Mouse (Mus musculus): Measurements from ENCODE around the gene Prss28.

Gene Prss28

GRCm38 (mm10) chr17:25341490-25341889 is 33.0 kb downstream of the Prss28 start:
- DNase-seq (ENCODE audit: low spot score): no peak

GRCm38 (mm10) chr17:25345462-25345861 is 37.0 kb downstream of the Prss28 start, which contains the start of gene Tpsab1:
Gene Tpsab1 (minus strand): TSS chr17:25345562.
- DNase-seq (ENCODE audit: low spot score): no peak

- DNase-seq (ENCODE audit: low spot score): no peak
Observed at GRCm38 (mm10) chr17:25361291-25361690, 52.8 kb downstream of the Prss28 start.

Data from lung, postnatal 25 days (tissue).